Mouse (Mus musculus): ENCODE data around the gene Nodal. TPM values are rescaled to one million over a fixed set of nuclear protein-coding genes. Genes with fewer than 3 reads are reported as not detected.

Gene Nodal
- total RNA-seq, 2 experiments from 2014 or later: 0.23 to 0.27 TPM

DNA sequence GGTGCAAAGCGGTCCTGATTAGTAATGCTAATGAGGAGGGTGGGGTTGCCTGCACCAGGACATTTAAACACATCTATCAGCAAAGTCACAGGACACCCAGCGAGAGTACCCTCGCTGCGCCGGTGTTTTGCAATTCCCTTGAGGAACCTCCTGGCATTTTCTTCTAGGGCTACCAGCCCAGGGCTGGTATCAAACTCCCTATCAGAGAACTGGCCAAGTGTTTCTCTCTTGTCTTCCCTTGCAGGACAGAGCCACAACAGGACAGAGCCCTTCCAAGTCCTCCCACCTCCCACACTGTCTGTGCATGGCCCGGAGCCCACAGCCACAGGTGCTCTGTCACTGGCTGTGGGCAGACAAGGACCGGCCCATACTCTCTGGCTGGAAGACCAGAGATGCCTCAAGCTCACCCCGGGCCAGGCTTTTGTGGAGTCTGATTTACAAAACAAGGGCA, 35.5 kb upstream of the Nodal start:
- Histone ChIP-seq H3K4me3 (peak overlapping the region; percentile 86), H3K27ac (peak overlapping the region; percentile 89)
- DNase-seq (ENCODE audit: low spot score in 2 of 2): no peak
- TF ChIP-seq CTCF (conservative IDR thresholded peaks at IDR 0.05): no peak

DNA sequence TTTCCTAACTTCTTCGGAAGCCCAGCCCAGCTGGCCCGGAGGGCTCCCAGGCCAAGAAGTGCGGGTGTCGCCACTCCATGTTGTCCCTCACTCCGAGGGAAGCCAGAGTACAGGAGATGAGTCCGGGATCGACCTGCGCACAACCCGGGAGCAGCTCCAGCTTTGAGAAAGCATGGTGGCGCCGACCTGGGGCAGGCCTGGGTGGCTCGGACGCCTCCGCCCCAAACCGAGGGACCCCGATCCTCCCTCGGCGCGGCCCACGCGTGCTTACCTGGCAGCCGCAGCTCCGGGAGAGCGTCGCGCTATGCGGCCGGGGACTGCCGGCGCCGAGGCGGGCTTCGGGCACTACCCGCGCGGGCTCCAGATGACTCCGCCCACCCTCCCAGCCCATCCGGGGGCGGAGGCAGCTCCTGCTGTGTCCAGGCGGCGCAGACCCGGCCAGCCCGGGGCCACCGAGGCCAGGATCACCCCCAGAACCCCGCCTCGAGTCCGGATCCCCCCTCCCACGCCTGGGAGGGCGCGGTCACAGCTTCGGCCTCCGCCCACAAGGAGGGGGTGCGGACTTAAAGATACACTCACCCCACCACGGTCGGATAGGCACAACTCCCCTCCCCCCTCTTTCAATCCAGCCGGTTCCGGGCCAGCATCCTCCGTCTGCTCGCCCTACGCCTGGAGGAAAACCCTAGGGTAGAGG, 34.6 kb upstream of the Nodal start, which contains the start of gene Pald1:
Gene Pald1 (minus strand): TSS at position 510 of the 694 bp plus-strand sequence.
- no peak for TF ChIP-seq CTCF (conservative IDR thresholded peaks at IDR 0.05)
- DNase-seq (ENCODE audit: low spot score in 2 of 2): peak; percentile 29 to 59
- H3K27ac ChIP-seq: peak within 1 kb of the TSS; percentile 89
- H3K4me3 ChIP-seq: peak within 1 kb of the TSS; percentile 86

DNA sequence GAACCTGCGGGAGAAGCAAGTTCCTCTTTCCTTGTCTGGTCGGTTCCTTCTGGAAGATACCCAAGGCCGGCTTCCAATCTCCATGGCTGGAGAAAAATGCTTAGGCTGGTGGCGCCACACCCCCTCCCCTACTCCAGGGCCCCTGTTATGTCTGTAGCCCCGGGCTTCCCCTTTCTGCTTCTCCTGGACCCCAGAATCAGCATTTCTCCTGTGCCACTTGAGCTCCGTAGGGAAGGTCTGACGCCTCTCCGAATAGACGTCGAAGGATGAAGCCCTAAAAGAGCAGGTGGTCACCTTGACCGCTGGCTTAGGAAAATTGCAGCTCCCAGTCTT, 34.1 kb upstream of the Nodal start:
- peak overlapping the region; percentile 89 for H3K27ac ChIP-seq
- DNase-seq (ENCODE audit: low spot score in 2 of 2): no peak
- no peak for TF ChIP-seq CTCF (conservative IDR thresholded peaks at IDR 0.05)

DNA sequence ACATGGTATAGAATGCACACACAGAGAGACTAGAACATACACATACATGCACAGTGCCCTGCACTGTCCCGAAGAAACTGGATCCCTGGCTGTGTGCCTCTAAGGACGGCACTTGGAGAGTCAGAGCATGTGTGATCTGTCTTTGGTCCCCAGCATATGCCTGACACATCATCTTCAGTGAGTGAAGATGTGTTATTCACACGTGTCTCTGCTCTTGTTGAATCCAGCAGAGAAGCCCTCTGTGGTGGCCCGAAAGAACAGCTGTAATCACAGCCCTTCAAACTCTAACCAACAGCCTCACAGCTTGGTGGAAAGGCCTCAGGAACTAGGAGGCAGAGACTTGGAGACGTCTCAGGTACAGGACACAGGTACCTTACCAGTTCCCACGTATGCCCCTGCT, 32.6 kb upstream of the Nodal start:
- no peak for DNase-seq (ENCODE audit: low spot score in 2 of 2)
- no peak overlapping the region for H3K27ac ChIP-seq
- TF ChIP-seq CTCF (conservative IDR thresholded peaks at IDR 0.05): no peak
- no peak overlapping the region for H3K4me3 ChIP-seq

More for the DNA sequence above, 34.1 kb upstream of the Nodal start:
- peak overlapping the region; percentile 86 for H3K4me3 ChIP-seq

DNA sequence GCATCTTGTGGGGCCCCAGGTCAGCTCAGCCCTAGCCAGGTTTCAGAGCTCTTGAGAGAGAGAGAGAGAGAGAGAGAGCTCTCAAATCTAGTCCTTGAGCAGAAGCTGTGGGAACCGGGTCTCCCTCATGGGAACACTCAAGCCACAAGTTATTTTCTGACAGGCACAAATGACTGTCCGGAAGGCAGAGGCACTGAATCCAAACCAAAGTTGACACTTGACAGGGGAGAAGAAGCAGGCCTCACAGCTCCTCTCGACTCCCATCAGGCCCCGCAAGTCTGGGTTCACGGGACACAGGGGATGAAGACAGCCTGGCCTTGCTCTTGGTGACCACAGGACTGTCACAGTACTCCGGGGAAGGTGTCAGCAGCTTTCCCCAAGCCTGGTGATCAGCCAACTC, 31.5 kb upstream of the Nodal start:
- TF ChIP-seq CTCF (conservative IDR thresholded peaks at IDR 0.05): no peak
- H3K4me3 ChIP-seq: no peak overlapping the region
- no peak for DNase-seq (ENCODE audit: low spot score in 2 of 2)
- no peak overlapping the region for H3K27ac ChIP-seq

DNA sequence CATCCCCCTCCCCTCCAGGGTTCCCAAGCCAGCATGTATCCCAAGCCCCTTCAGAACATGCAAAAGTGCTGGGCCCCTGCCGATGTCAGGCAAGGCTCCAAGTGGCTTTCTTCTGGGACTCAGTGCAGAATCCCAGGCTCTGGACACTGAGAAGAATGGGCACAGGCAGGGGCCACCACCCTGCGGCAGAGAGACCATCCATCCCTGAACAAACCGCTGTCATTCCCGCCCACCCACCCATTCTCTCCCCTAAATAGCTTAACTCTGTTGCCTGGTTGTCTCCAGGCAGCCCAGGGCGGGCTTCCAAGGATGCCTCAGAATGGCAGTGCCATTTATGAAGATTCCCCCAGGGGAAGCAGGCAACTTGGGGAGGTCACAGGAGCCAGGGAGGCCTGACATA, 28.8 kb upstream of the Nodal start:
- Histone ChIP-seq H3K27ac (peak overlapping the region; percentile 55; the same call in 1 of the 2 replicates), H3K4me3 (0 out of 2 replicates have a peak overlapping the region, but pooled peaks have one; percentile 4)
- TF ChIP-seq CTCF (conservative IDR thresholded peaks at IDR 0.05): no peak
- no peak for DNase-seq (ENCODE audit: low spot score in 2 of 2)

DNA sequence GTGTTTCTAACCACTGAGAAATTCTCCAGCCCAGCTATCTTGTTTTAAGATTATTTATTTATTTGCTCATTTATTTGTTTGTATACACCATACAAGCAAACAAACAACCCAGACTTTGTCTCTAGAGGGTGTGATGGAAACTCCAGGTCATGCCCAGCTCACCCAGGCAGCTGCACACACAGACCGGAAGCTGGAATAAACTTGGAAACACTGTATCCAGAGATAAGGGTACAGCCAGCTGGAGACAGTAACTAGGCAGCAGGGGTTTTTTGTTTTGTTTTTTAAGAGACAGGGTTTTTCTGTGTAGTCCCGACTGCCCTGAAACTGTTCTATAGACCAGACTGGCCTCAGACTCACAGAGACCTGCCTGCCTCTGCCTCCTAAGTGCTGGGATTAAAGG, 27.6 kb upstream of the Nodal start:
- no peak overlapping the region for H3K27ac ChIP-seq
- DNase-seq (ENCODE audit: low spot score in 2 of 2): no peak
- no peak overlapping the region for H3K4me3 ChIP-seq
- no peak for TF ChIP-seq CTCF (conservative IDR thresholded peaks at IDR 0.05)

DNA sequence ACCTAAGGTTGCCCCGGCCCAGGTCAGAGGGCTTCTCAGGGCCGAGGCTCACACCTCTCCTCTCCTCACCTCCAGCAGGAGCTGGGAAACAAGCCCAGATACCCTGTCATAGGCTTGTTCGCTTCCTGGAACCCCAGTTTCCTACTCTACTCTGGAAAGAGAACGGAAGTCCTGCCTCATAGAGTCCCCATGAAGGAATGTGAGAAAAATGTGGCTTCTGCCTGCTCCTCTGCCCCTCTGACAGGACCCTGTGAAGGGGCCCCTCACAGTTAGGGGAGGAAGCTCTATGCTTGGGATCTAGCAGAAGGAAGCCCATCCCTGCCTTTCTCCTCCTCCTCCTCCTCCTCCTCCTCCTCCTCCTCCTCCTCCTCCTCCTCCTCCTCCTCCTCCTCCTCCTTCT, 25.2 kb upstream of the Nodal start:
- no peak for TF ChIP-seq CTCF (conservative IDR thresholded peaks at IDR 0.05)
- DNase-seq (ENCODE audit: low spot score in 2 of 2): no peak
- no peak overlapping the region for H3K4me3 ChIP-seq
- no peak overlapping the region for H3K27ac ChIP-seq

DNA sequence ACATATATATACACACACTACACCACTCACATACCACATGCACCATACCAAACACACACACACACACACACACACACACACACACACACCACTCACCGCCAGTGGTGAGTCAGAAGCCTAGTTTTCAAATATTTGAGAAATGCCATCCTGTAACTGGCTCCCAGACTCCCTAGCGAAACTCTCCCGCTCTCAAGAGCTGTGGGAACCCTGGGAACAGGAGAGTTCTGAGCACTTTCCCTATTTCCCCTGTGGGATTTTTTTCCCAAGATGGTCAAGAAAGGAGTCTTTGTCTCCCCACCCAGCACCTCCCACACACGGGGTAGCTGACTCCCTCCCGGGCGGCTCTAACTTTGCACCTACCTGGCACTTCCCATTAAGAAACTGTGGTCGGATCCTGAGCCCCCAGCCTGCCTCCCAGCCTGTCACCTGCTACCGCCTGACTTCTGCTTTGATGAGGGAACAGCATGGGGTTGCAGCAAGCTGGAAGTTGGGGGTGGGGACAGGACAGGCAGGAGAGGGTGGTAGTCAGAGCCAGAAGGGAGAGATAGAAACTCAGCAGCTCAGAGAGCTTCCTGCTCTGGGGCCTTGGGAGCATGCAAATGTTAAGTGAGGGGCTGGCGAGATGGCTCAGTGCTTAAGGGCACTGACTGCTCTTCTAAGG, 23.2 kb upstream of the Nodal start:
- no peak for DNase-seq (ENCODE audit: low spot score in 2 of 2)
- no peak for TF ChIP-seq CTCF (conservative IDR thresholded peaks at IDR 0.05)
- no peak overlapping the region for H3K27ac ChIP-seq
- H3K4me3 ChIP-seq: no peak overlapping the region

DNA sequence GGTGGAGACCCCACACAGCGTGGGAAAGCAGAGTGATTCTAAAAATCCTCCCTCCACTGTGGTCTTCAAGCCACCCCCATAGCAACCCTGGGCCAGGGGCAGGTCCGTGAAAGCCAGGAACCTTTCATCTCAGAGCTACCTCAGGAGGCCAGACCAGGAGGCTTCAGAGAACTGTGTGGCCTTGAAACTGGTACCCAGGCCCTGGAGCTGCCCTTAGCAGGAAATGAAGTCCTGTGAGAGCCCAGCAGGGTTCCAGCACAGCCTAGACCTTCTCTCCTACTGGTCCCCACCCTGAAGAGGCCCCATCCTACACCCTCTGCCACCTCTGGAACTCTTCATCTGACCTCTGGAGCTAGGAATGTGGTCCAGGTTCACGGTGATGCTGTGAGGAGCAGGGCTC, 19.6 kb upstream of the Nodal start:
- DNase-seq (ENCODE audit: low spot score in 2 of 2): no peak
- no peak for TF ChIP-seq CTCF (conservative IDR thresholded peaks at IDR 0.05)

DNA sequence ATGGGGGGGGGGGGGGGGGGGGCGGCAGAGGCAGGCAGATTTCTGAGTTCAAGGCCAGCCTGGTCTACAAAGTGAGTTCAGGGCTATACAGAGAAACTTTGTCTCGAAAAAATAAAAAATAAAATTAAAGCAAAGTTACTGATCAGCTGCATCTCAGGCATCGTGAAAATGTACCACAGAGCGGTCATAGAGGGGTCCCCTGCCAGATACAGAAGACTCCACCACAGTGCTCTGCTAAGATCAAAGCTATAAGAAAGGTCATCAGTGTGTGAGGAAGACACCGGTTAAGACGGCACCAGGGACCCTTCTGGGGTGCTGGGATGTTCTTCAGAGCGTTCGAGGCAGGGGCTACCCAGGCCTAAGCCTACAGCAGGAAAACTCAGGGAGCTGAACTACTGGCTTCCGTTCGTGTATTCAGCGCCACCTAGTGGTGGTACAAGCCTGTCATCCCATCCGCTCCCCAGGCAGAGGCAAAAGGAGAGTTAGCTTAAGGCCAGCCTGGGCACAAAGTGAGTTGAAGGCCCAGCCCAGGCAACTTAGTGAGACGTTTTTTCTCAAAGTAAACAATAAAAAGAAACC, 18.5 kb upstream of the Nodal start:
- Histone ChIP-seq H3K27ac (no peak overlapping the region), H3K4me3 (no peak overlapping the region)
- DNase-seq (ENCODE audit: low spot score in 2 of 2): peak; percentile 66 to 78
- peak; percentile 94 for TF ChIP-seq CTCF (conservative IDR thresholded peaks at IDR 0.05)

More for the DNA sequence above, 19.6 kb upstream of the Nodal start:
- Histone ChIP-seq H3K27ac (no peak overlapping the region), H3K4me3 (no peak overlapping the region)

DNA sequence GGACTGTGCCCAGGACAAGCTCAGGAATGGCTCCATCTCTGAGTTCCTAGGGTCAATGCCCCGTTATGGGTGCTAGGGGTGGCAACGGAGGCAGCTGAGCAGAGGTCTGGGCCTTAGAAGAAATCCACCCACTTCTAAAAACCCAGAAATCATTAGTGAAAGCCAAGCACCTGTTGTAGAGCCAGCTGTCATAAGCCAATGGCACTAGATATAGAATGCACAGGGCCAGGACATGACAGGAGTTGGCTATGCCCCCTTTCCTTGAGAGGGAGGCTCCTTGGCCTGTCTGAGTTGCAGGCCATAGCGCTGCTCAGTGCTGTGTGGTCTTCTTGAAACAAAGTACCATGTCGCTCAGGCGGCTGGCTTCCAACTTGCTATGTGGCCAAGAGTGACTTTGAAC, 17.4 kb upstream of the Nodal start:
- no peak for TF ChIP-seq CTCF (conservative IDR thresholded peaks at IDR 0.05)
- H3K4me3 ChIP-seq: no peak overlapping the region
- H3K27ac ChIP-seq: no peak overlapping the region
- no peak for DNase-seq (ENCODE audit: low spot score in 2 of 2)

DNA sequence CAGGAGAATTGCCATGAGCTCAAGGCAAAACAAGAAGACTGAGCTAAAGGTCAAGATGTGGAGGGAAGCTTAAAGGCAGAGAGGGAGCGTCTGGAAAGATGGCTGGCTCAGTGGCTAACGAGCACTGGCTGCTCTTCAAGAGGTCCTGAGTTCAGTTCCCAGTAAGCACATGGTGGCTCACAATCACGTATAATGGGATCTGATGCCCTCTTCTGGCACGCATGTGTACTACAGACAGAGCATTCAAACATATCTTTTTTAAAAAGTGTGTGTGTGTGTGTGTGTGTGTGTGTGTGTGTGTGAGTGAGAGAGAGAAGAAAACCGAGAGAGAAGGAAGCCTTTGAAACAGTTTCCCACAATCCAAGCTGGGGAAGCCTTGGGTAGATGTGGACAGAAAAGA, 15.3 kb upstream of the Nodal start:
- peak; percentile 32; the same call in 1 of the 2 replicates for TF ChIP-seq CTCF (conservative IDR thresholded peaks at IDR 0.05)
- Histone ChIP-seq H3K4me3 (no peak overlapping the region), H3K27ac (no peak overlapping the region)
- no peak for DNase-seq (ENCODE audit: low spot score in 2 of 2)
